Mouse (Mus musculus) urinary bladder, adult 18-20 months (tissue): ENCODE measurements around the gene Gm10570.

Experiments
- DNase-seq, 2 experiments: peaks; one replicate each; pipeline ENCODE4 v3.0.0; 2022; ENCODE audit warnings: low spot score in 2 of 2, mixed read lengths in 2 of 2

Gm10570 gene

DNA sequence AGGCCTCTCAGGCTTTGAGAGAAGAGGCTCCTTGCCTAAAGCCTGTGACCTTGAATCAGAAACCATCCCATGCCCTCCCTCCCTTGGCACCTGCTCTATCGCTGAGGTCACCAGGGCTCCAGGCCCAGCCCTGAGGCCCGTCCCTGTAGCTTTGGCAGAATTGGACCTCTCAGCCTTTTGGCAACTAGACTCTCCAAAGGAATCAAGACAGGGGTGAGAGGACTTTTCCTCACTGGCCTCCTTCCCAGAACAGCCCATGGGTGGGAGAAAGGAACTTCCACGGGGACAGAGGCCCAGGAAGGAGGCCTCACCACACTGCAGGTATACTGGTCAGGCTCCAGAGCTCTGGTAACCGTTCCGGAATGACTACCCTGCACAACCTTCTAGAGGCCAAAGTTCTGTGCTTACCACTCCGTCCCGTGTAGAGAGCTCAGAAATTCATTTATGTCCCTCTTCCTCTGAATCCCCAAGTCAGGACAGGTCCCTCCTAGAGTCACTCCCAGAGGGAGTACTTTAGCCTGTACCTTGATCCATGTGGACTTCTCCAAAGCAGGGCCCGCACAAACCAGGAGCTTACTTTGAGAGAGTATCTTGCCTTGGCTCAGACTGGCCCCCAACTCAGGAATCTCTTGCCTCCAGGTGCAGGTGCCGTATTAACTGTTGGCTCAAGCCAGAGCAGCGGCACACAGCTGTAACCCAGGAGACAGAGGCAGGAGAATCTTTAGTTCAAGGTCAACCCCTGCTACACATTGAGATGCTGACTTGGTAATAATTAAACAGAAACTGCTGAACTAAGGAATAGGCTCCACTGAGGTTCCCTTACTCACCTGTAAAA, 1.5 kb downstream of the Gm10570 start:
- DNase-seq = no peak

DNA sequence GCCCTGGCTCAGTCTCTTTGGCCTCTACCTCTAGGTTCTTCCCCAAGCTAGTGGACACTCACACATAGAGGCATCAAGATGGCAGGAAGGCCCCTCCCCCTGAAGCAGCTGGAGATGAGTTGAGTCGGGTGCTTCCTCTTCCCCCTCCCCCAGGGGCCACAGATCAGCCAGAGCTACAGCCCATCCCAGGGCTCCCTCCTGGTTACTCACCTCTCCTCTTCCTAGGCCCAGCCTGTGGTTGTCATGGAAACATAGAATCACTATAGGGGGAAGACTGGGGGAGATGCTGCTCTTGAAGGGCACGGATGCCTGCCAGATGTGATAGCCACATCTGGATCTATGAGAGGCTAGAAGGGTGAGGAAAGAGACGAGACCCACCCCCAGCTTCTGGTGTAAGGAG, 3.7 kb downstream of the Gm10570 start:
- no peak for DNase-seq

DNA sequence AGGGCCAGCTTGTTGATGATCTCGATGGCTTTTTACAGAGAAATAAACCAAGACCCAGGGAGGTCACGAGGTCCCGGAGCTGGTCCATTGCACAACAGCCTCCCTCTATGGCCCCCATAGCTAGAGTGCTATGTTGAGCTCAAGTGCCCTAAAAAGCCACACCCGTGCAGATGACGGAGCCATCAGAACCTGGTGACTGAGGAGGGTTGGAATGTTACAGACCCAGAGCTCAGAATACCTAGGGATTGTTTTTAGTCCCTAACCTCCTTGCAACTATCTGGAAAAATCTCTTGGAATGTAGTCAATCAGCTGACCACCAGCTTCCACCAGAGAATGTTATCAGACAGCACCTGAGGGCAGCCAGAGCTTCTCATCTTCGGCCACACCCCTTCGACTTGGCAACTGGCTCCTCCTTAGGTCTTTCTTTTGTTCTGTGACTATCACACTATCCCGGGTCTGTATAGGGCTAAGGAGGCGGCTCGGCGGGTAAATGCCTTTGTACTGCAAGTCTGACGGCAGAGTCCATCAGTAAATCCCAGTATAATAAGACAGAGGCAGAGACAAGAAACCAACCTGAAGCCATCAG, 6.1 kb downstream of the Gm10570 start:
- DNase-seq = no peak

GRCm38 (mm10) chr4:130299629-130300018, 8.8 kb downstream of the Gm10570 start:
- no peak for DNase-seq

DNA sequence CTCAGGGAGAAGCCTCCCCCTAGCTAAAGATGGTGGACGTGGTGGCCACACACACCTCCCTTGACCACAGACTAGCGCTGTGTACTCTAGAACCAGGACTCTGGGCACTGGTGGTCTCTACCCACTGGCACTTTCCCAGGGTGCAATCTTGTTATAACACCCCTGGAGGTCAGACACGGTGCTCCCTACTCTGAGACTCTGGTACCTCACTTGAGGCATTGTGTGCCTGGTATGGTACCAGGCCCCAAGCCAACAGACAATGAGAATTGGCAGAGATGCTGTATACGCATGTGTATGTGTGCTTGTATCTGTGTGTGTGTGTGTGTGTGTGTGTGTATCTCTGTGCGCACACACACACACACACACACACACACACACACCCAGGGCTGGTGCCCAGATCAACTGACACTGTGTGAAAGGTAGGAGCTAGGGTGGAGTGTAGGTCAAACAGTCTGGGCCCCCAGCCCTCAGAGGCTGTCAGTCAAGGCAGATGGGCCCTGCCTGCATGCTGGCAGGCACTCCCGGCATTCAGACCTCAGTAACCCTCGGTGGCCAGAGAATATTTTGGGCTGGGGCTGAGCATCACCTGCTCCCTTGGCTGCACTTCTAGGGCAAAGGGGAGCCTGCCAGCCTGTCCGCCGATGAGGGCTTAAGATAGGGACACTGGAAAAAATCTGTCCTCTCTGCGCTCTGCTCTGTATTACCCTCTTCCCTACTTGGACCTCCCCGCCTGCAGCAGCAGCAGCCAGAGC, 9.4 kb downstream of the Gm10570 start:
- DNase-seq = no peak

DNA sequence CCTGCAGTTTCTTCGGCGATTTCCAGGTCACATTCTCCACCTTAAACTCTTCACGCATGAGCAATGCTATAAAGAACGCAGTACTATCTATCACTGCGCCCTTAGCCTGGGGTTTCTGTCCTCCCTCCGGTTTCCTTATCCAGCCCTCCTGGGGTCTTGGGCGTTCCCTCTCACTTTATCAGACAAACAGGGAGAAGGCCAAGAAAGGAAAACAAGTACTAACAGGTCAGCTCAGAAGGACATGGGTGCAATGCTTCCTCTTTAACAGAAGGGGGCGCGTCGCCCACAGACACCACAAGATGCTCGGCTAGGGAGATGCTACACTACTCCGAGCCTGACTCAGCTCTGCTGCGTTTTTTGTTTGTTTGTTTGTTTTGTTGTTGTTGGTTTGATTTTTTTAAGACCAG, 11.3 kb downstream of the Gm10570 start:
- DNase-seq = no peak

- DNase-seq = no peak
These were observed 12.1 kb downstream of the Gm10570 start for GRCm38 (mm10) chr4:130296243-130296965.

DNA sequence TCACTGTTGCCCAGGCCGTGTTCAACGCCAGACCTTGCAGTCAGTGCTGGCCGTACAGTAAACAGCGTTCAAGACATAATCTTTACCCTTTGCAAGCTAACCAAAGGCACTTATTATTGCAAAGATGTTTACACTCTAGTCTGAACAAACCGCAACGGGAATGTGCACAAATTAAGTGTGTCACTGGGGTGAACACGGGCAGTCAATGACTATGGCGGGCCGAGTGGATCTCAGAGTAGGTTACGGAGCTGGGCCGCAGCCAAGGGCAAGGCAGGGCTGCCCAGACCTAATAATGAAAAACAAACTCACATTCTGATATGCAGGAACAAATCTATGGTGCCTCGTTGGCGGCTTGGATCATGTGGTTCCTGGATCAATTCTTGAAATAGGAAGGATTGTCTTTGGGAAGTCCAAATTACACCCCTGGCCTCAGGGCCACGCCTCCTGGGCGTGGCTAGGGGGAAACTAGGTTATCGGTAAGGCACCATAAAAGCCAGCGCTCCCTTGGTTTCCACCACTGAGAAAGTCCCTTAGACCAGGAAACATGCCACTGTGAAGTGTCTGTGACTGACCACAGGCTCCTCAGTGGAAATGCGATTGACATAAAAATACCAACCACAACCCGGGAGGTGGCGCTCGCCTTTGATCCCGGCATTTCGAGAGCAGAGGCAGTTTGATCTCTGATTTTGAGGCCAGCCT, 13.3 kb downstream of the Gm10570 start:
- peak in 1 of 2 experiments; percentile 15 for DNase-seq

DNA sequence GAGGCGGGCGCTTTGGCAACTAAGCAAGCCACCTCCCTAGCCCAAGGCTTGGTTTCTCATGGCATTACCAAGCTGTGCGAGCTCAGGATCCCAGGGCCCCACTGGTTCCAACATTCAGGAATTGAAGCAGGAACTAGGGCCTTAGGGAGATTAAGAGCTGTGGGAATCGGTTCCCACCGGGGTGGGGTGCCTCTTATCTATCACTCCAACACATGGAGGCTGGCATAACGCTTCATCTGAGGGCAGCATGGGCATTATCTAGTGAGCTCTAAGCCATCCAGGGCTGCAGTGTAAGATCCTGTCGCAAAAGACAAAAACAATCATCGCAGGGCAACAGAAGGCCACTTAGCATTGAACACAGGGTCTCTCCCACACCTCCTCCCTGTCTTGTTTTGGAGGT, 14.0 kb downstream of the Gm10570 start:
- no peak for DNase-seq

- peak; percentile 34 to 72 for DNase-seq
These were observed 16.2 kb downstream of the Gm10570 start for GRCm38 (mm10) chr4:130292271-130292670.

- no peak for DNase-seq
These were observed 18.6 kb downstream of the Gm10570 start for GRCm38 (mm10) chr4:130289824-130290223.

GRCm38 (mm10) chr4:130286531-130286930, 21.9 kb downstream of the Gm10570 start:
- DNase-seq = no peak

- no peak for DNase-seq
These were observed 24.6 kb downstream of the Gm10570 start for GRCm38 (mm10) chr4:130283826-130284225.

- no peak for DNase-seq
These were observed 25.6 kb downstream of the Gm10570 start for GRCm38 (mm10) chr4:130282856-130283255.

- no peak for DNase-seq
These were observed 29.4 kb downstream of the Gm10570 start, which contains the start of gene Serinc2 for GRCm38 (mm10) chr4:130279105-130279504. Gene Serinc2 (minus strand): TSS chr4:130279205.

DNA sequence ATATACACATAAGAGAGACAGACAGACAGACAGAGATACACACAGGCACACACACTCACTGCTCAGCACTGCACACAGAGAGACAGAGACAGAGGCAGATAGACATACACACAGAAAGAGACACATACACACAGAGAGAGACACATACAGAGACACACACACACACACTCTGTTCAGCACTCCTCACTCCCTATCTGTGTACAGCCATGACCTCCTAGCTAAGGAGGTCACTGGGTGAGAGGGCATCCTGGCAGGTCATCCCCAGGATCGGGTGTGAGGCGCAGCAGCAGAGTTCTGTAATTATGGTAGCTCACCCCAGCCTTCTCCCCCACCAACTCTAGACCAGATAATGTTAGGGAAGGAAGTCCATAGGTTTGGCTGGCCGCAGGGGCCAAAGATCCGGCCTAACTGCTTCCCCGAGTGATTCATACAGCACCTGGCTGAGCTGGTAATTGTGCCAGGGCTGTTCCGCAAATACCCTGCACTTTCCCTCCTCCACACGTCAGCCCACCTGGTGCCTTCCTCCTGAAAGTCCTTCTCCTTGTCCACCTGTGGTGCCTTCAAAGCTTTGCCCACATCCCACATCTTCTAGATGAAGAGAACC, 31.8 kb downstream of the Gm10570 start:
- peak; percentile 25 to 42 for DNase-seq

- no peak for DNase-seq
These were observed 32.7 kb downstream of the Gm10570 start for GRCm38 (mm10) chr4:130275823-130276105.

- peak; percentile 42 to 74 for DNase-seq
These were observed 33.3 kb downstream of the Gm10570 start for GRCm38 (mm10) chr4:130275016-130275822.

GRCm38 (mm10) chr4:130274346-130275015, 34.0 kb downstream of the Gm10570 start:
- DNase-seq = peak in 1 of 2 experiments; percentile 36
